Mouse (Mus musculus) testis, postnatal 14 days (tissue): ENCODE results near the gene Aktip.

Experiments
- DNase-seq: peaks from one replicate; pipeline ENCODE4 v3.0.0; 2021; ENCODE audit warnings: low spot score

The Aktip gene

GRCm38 (mm10) chr8:91199876-91200275, at the start of gene Aktip:
Gene Aktip (minus strand): TSS chr8:91199976.
- DNase-seq, result no peak

- no peak for DNase-seq
Measured at GRCm38 (mm10) chr8:91245821-91246454, 46.2 kb upstream of the Aktip start.

- DNase-seq, result no peak
Measured at GRCm38 (mm10) chr8:91242721-91243120, 42.9 kb upstream of the Aktip start.

- DNase-seq, result no peak
Measured at GRCm38 (mm10) chr8:91241873-91242519, 42.2 kb upstream of the Aktip start.

GRCm38 (mm10) chr8:91241371-91241770, 41.6 kb upstream of the Aktip start:
- DNase-seq, result no peak

- DNase-seq, result no peak
Measured at GRCm38 (mm10) chr8:91237191-91237590, 37.4 kb upstream of the Aktip start.

GRCm38 (mm10) chr8:91234097-91234496, 34.3 kb upstream of the Aktip start:
- DNase-seq, result no peak

GRCm38 (mm10) chr8:91227421-91227841, 27.7 kb upstream of the Aktip start:
- DNase-seq, result no peak

GRCm38 (mm10) chr8:91224227-91224626, 24.5 kb upstream of the Aktip start:
- no peak for DNase-seq

GRCm38 (mm10) chr8:91221841-91222240, 22.1 kb upstream of the Aktip start:
- DNase-seq, result no peak

- DNase-seq, result no peak
Measured at GRCm38 (mm10) chr8:91218271-91218670, 18.5 kb upstream of the Aktip start.

GRCm38 (mm10) chr8:91217062-91217905, 17.5 kb upstream of the Aktip start:
- no peak for DNase-seq

- no peak for DNase-seq
Measured at GRCm38 (mm10) chr8:91214287-91214686, 14.5 kb upstream of the Aktip start.

GRCm38 (mm10) chr8:91212948-91213347, 13.2 kb upstream of the Aktip start:
- no peak for DNase-seq

- no peak for DNase-seq
Measured at GRCm38 (mm10) chr8:91209658-91210057, 9.9 kb upstream of the Aktip start.

GRCm38 (mm10) chr8:91207676-91208075, 7.9 kb upstream of the Aktip start:
- no peak for DNase-seq

GRCm38 (mm10) chr8:91205897-91206296, 6.1 kb upstream of the Aktip start:
- DNase-seq, result no peak

GRCm38 (mm10) chr8:91201184-91201583, 1.4 kb upstream of the Aktip start:
- no peak for DNase-seq

GRCm38 (mm10) chr8:91198036-91198435, 1.7 kb downstream of the Aktip start:
- no peak for DNase-seq

GRCm38 (mm10) chr8:91197233-91197632, 2.5 kb downstream of the Aktip start:
- DNase-seq, result no peak

GRCm38 (mm10) chr8:91196661-91197060, 3.1 kb downstream of the Aktip start:
- peak; percentile 82 for DNase-seq

GRCm38 (mm10) chr8:91194081-91194480, 5.7 kb downstream of the Aktip start:
- no peak for DNase-seq

- DNase-seq, result no peak
Measured at GRCm38 (mm10) chr8:91192941-91193340, 6.8 kb downstream of the Aktip start.
